Mouse (Mus musculus) left cerebral cortex, adult 8-10 months (tissue): Measurements from ENCODE around the gene Dock8. TPM values are rescaled to one million over a fixed set of nuclear protein-coding genes. Genes with fewer than 3 reads are reported as not detected.

ENCODE experiments used
- DNase-seq, 2 experiments: peaks; one replicate each; pipeline ENCODE4 v3.0.0; 2022; ENCODE audit warnings: low spot score in 2 of 2
- total RNA-seq, 4 experiments: library from RNA; stranded (reverse); gene quantifications; 2 replicates each; pipeline ENCODE4 v1.2.4; 2022

The Dock8 gene
- total RNA-seq, 4 experiments from 2014 or later: 3.2 to 9.1 (median 4.0) TPM

GRCm38 (mm10) chr19:25249230-25249629 is 249.9 kb downstream of the Dock8 start:
- no peak for DNase-seq

DNA sequence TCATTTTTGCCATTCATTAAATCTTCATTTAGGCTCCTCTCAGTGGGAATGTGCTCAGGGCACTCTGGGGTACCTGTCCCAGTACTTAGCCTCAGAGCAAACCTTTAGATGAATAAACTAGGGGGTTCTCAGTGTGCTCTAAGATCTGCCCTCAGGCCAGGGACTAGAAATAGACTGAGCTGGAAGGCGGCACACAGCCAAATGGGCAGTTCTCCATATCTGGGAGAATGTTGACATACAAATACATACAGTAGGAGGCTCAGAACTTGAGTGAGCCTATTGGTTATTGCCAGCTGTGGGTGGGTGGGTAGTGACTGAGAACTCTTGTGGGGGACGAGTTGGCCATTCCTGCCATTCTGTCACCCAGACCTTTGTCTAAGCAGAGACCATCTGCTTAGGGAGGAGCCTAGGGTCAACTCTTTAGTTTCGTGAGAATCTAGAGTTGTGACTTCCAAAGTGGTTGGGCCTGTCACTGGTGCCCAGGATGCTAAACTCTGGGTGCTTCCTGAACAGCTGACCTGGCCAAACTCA is 252.3 kb downstream of the Dock8 start:
- DNase-seq: no peak

Other genes with a start within 250 kb of the Dock8 start
- gene Pgm5, start 137.7 kb upstream of the Dock8 start, total RNA-seq: 1 to 10 TPM; 5.0 to 6.8 (median 6.3) TPM
- 100 to 1,000 TPM; 176 to 189 (median 186) TPM for gene Gm10053, start 123.8 kb upstream of the Dock8 start, total RNA-seq
- not detected for gene Foxd4, start 98.3 kb upstream of the Dock8 start, total RNA-seq
- 10 to 100 TPM; 12.2 to 15.8 (median 15.3) TPM for gene Cbwd1, start 37.9 kb upstream of the Dock8 start, total RNA-seq
- 10 to 100 TPM; 13.2 to 15.3 (median 13.7) TPM for gene Kank1, start 237.4 kb downstream of the Dock8 start, total RNA-seq